Mouse (Mus musculus): ENCODE data around the gene Tas2r105. TPM values are rescaled to one million over a fixed set of nuclear protein-coding genes. Genes with fewer than 3 reads are reported as not detected.

Gene Tas2r105
- not detected in 2 replicates for polyA plus RNA-seq (2014; fragmentation: Nextera tagmentation; extraction: Ambion mirVana)

DNA sequence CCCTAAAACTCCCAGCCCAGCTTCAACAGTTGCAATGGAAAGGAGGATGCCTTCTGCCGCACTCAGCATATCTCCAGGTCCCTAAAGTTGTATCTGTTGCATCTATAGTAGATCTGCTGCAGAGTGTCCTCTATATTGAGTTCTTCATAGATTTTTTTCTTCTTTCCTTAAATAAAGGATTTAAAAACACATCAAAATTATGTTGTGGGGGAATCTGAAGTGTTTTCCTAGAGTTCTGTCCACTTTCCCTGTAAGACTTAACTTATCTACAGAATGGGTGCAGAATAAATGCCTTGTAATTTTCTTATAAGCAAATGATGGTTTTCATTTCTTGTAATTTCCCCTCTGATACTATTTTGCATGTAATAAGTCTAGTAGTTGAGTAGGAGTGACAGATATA lies at the start of gene Tas2r105:
Tas2r105 (minus strand) TSS at position 101 of the 400 bp plus-strand sequence.
- H3K4me1 ChIP-seq (ENCODE audit: control insufficient read depth, insufficient read depth, low read length): no peaks in the 10 kb centered on the region
- no peak within 1 kb of the TSS for H3K9ac ChIP-seq (ENCODE audit: low read depth, low read length)
- 68% methylated on average over 1 of the region's 1 CpGs for WGBS
- H3K27me3 ChIP-seq (ENCODE audit: control insufficient read depth, insufficient read depth, low read length): no peaks in the 10 kb centered on the region
- no peak within 1 kb of the TSS for H3K4me3 ChIP-seq (ENCODE audit: low read length)
- no peak for ATAC-seq (ENCODE audit: low FRiP score, low TSS enrichment)
- H3K9me3 ChIP-seq (ENCODE audit: control insufficient read depth, low read length): no peaks in the 10 kb centered on the region
- no peaks in the 10 kb centered on the region for H3K36me3 ChIP-seq (ENCODE audit: control insufficient read depth, insufficient read depth, low read length)
- no peak within 1 kb of the TSS for H3K27ac ChIP-seq (ENCODE audit: low read depth, low read length)
- no peak within 1 kb of the TSS for H3K4me2 ChIP-seq (replicated peaks; ENCODE audit: low read depth, low read length)

DNA sequence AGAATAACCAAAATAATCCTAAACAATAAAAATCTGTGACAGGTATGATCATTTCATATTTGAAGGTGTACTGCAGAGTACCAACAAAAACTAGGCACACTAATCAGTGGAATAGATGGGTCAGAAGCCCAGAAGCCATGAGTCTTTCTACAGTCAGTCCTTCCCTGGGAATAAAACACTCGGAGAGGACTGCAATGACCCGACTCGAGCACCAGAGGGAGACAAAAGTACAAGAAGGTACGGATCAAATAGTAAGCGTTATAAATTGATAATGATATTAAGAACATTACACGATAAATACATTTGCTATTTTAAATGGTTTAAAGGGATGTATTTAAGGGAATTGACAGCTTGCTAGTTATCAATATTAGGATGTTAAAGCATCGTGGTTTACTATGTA lies 25.5 kb upstream of the Tas2r105 start:
- WGBS: 50% methylated on average over 7 of the region's 7 CpGs
- Histone ChIP-seq H3K4me2 (replicated peaks; ENCODE audit: low read depth, low read length) (no peak overlapping the region), H3K4me3 (ENCODE audit: low read length) (no peak overlapping the region), H3K27me3 (ENCODE audit: control insufficient read depth, insufficient read depth, low read length) (no peaks in the 10 kb centered on the region), H3K36me3 (ENCODE audit: control insufficient read depth, insufficient read depth, low read length) (no peaks in the 10 kb centered on the region), H3K27ac (ENCODE audit: low read depth, low read length) (no peak overlapping the region), H3K4me1 (ENCODE audit: control insufficient read depth, insufficient read depth, low read length) (no peaks in the 10 kb centered on the region), H3K9ac (ENCODE audit: low read depth, low read length) (no peak overlapping the region), H3K9me3 (ENCODE audit: control insufficient read depth, low read length) (peaks cover 7% of the 10 kb centered on the region; the same call in 1 of the 2 replicates)
- no peak for ATAC-seq (ENCODE audit: low FRiP score, low TSS enrichment)

GRCm38 (mm10) chr6:131689963-131690362 lies 2.7 kb upstream of the Tas2r105 start, which contains the start of gene Tas2r114:
TSS of gene Tas2r114 (minus strand) at chr6:131690063.
- Histone ChIP-seq H3K9me3 (ENCODE audit: control insufficient read depth, low read length) (no peaks in the 10 kb centered on the region), H3K4me2 (replicated peaks; ENCODE audit: low read depth, low read length) (no peak within 1 kb of the TSS), H3K4me1 (ENCODE audit: control insufficient read depth, insufficient read depth, low read length) (no peaks in the 10 kb centered on the region), H3K27ac (ENCODE audit: low read depth, low read length) (no peak within 1 kb of the TSS), H3K36me3 (ENCODE audit: control insufficient read depth, insufficient read depth, low read length) (no peaks in the 10 kb centered on the region), H3K9ac (ENCODE audit: low read depth, low read length) (no peak within 1 kb of the TSS), H3K4me3 (ENCODE audit: low read length) (no peak within 1 kb of the TSS), H3K27me3 (ENCODE audit: control insufficient read depth, insufficient read depth, low read length) (no peaks in the 10 kb centered on the region)
- ATAC-seq (ENCODE audit: low FRiP score, low TSS enrichment): no peak

DNA sequence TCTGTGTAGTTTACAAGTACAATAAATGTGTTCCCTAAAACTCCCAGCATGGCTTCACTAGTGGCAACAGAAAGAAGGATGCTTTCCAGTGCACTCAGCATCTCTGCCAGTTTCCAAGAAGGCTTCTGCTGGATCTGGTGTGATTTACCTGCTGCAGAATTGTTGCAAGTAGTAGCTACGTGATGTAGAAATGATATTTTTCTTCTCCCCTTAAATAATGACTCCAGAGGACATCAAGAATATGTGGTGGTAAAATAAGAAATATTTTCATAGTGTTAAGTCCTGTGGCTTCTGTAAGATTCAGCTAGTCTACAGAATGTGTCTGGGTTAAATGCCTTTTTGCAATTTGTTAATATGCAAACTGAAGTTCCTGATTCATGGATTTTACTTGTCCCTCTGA lies 1.7 kb downstream of the Tas2r105 start, which contains the start of gene Tas2r104:
Tas2r104 (minus strand) TSS at position 101 of the 400 bp plus-strand sequence.
- no peaks in the 10 kb centered on the region for H3K36me3 ChIP-seq (ENCODE audit: control insufficient read depth, insufficient read depth, low read length)
- no peaks in the 10 kb centered on the region for H3K27me3 ChIP-seq (ENCODE audit: control insufficient read depth, insufficient read depth, low read length)
- no peaks in the 10 kb centered on the region for H3K9me3 ChIP-seq (ENCODE audit: control insufficient read depth, low read length)
- H3K4me1 ChIP-seq (ENCODE audit: control insufficient read depth, insufficient read depth, low read length): no peaks in the 10 kb centered on the region
- H3K9ac ChIP-seq (ENCODE audit: low read depth, low read length): no peak within 1 kb of the TSS
- 92% methylated on average over 1 of the region's 1 CpGs for WGBS
- ATAC-seq (ENCODE audit: low FRiP score, low TSS enrichment): no peak
- H3K4me2 ChIP-seq (replicated peaks; ENCODE audit: low read depth, low read length): no peak within 1 kb of the TSS
- H3K4me3 ChIP-seq (ENCODE audit: low read length): no peak within 1 kb of the TSS
- H3K27ac ChIP-seq (ENCODE audit: low read depth, low read length): no peak within 1 kb of the TSS

- WGBS: 71% methylated on average over 3 of the region's 3 CpGs
- Histone ChIP-seq H3K9ac (ENCODE audit: low read depth, low read length) (no peak within 1 kb of the TSS), H3K4me2 (replicated peaks; ENCODE audit: low read depth, low read length) (no peak within 1 kb of the TSS), H3K27ac (ENCODE audit: low read depth, low read length) (no peak within 1 kb of the TSS), H3K27me3 (ENCODE audit: control insufficient read depth, insufficient read depth, low read length) (no peaks in the 10 kb centered on the region), H3K4me1 (ENCODE audit: control insufficient read depth, insufficient read depth, low read length) (no peaks in the 10 kb centered on the region), H3K9me3 (ENCODE audit: control insufficient read depth, low read length) (peaks cover 6% of the 10 kb centered on the region), H3K4me3 (ENCODE audit: low read length) (no peak within 1 kb of the TSS), H3K36me3 (ENCODE audit: control insufficient read depth, insufficient read depth, low read length) (no peaks in the 10 kb centered on the region)
- no peak for ATAC-seq (ENCODE audit: low FRiP score, low TSS enrichment)
Observed at GRCm38 (mm10) chr6:131678786-131679185, 8.5 kb downstream of the Tas2r105 start, which contains the start of gene Tas2r106. TSS of gene Tas2r106 (minus strand) at chr6:131678886.

GRCm38 (mm10) chr6:131660049-131660448 lies 27.2 kb downstream of the Tas2r105 start, which contains the start of gene Tas2r107:
TSS of gene Tas2r107 (minus strand) at chr6:131660149.
- Histone ChIP-seq H3K9me3 (ENCODE audit: control insufficient read depth, low read length) (no peaks in the 10 kb centered on the region), H3K4me2 (replicated peaks; ENCODE audit: low read depth, low read length) (no peak within 1 kb of the TSS), H3K4me3 (ENCODE audit: low read length) (no peak within 1 kb of the TSS), H3K27me3 (ENCODE audit: control insufficient read depth, insufficient read depth, low read length) (no peaks in the 10 kb centered on the region), H3K27ac (ENCODE audit: low read depth, low read length) (no peak within 1 kb of the TSS), H3K9ac (ENCODE audit: low read depth, low read length) (no peak within 1 kb of the TSS), H3K4me1 (ENCODE audit: control insufficient read depth, insufficient read depth, low read length) (no peaks in the 10 kb centered on the region), H3K36me3 (ENCODE audit: control insufficient read depth, insufficient read depth, low read length) (no peaks in the 10 kb centered on the region)
- no peak for ATAC-seq (ENCODE audit: low FRiP score, low TSS enrichment)

Other genes starting within 250 kb of the Tas2r105 start
- not detected in 2 replicates for gene 5430401F13Rik, start 201.1 kb downstream of the Tas2r105 start, polyA plus RNA-seq (2014; fragmentation: Nextera tagmentation; extraction: Ambion mirVana)
- gene Gm6619, start 201.1 kb downstream of the Tas2r105 start, polyA plus RNA-seq (2014; fragmentation: Nextera tagmentation; extraction: Ambion mirVana): not detected in 2 replicates
- gene Tas2r130, start 56.6 kb downstream of the Tas2r105 start, polyA plus RNA-seq (2014; fragmentation: Nextera tagmentation; extraction: Ambion mirVana): not detected in 2 replicates
- gene Tas2r107, start 27.3 kb downstream of the Tas2r105 start, polyA plus RNA-seq (2014; fragmentation: Nextera tagmentation; extraction: Ambion mirVana): not detected in 2 replicates
- not detected in 2 replicates for gene Tas2r106, start 8.6 kb downstream of the Tas2r105 start, polyA plus RNA-seq (2014; fragmentation: Nextera tagmentation; extraction: Ambion mirVana)
- gene Tas2r104, start 1.8 kb downstream of the Tas2r105 start, polyA plus RNA-seq (2014; fragmentation: Nextera tagmentation; extraction: Ambion mirVana): not detected in 2 replicates
- not detected in 2 replicates for gene Tas2r114, start 2.6 kb upstream of the Tas2r105 start, polyA plus RNA-seq (2014; fragmentation: Nextera tagmentation; extraction: Ambion mirVana)

Data from kidney, embryonic 14.5 days (tissue).